Mouse (Mus musculus) neural tube, embryonic 12.5 days (tissue): ENCODE data around the gene BC024978. TPM values are rescaled to one million over a fixed set of nuclear protein-coding genes. Genes with fewer than 3 reads are reported as not detected.

ENCODE experiments used
- ATAC-seq: fragments of 200-750 bp; cut with Nextera tagmentation; 2 replicates; pipeline ENCODE4 v1.8.0; 2017; ENCODE audit warnings: low read depth, mild to moderate bottlenecking, moderate TSS enrichment, moderate library complexity; ENCODE audit not compliant: low FRiP score
- H3K27ac ChIP-seq: fragments of 300-500 bp; sonication (generic); 2 replicates; pipeline ENCODE4 v1.5.1; 2016
- H3K27me3 ChIP-seq: fragments of 300-500 bp; sonication (generic); replicated peaks from 2 replicates; pipeline ENCODE4 v1.6.1; 2016; ENCODE audit warnings: mild to moderate bottlenecking
- H3K36me3 ChIP-seq: fragments of 300-500 bp; sonication (generic); 2 replicates; pipeline ENCODE4 v1.6.1; 2016; ENCODE audit warnings: mild to moderate bottlenecking
- H3K4me1 ChIP-seq: fragments of 300-500 bp; sonication (generic); 2 replicates; pipeline ENCODE4 v1.6.1; 2016
- H3K4me2 ChIP-seq: fragments of 300-500 bp; sonication (generic); replicated peaks from 2 replicates; pipeline ENCODE4 v1.6.1; 2016; ENCODE audit warnings: mild to moderate bottlenecking
- H3K4me3 ChIP-seq: fragments of 300-500 bp; sonication (generic); 2 replicates; pipeline ENCODE4 v1.5.1; 2016
- H3K9ac ChIP-seq: fragments of 300-500 bp; sonication (generic); 2 replicates; pipeline ENCODE4 v1.6.1; 2016; ENCODE audit warnings: mild to moderate bottlenecking
- H3K9me3 ChIP-seq: fragments of 300-500 bp; sonication (generic); 2 replicates; pipeline ENCODE4 v1.6.1; 2016; ENCODE audit warnings: mild to moderate bottlenecking
- WGBS: fragments of 180-500 bp; shearing (Covaris S2); methylation state at CpG from one replicate; pipeline ENCODE4 v1.1.7; 2016; 5-methylcytosine and 5-hydroxymethylcytosine counted together
- microRNA counts: library from miRNA; unstranded; fragments of <30 nt; microRNA quantifications from one replicate; lab custom pipeline; 2017
- microRNA-seq: library from miRNA; unstranded; fragments of <30 nt; microRNA quantifications from one replicate; pipeline ENCODE4, GENCODE M21; 2017
- polyA plus RNA-seq: library from polyadenylated mRNA; unstranded; fragments of >200 nt; fragmentation: Nextera tagmentation; extraction: Ambion mirVana; gene quantifications from 2 replicates; pipeline ENCODE4 v1.2.1, GENCODE M21; 2016

The BC024978 gene
- polyA plus RNA-seq, 1 experiment from 2014 or later = 3.7 TPM

DNA sequence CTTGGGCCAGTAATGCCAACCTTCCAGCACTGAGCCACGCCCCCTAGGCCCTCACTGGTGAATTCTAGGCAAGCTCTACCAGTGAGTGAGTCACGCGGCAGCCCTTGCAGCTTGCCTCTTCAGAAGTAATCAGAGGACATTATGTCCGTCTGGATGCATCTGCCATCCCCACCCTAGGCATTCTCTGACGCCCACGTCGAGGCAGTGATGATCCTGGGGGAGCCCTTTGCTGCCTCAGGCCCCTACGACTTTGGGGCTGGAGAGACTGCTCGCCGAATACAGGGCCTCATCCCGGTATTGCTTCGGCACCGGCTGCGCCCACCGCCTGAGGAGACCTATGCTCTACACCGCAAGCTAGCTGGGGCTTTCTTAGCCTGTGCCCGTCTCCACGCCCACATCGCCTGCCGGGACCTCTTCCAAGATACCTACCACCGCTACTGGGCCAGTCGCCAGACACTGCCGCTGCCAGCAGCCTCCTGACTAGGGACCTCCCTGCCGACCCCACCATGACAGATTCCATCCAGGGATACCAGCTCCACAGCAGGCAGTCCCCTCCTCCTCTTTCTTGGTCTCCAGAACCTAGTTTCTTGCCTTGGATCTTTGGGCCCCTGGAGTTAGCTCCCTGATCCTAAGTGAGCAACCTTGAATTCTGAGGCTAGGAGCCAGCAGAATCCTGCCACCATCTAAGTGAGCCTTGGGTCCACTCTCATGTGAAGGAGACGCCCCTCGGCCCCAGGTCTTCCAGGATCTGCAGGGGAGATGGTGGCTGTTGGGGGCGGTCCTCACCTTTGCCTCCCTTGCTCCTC, 61.7 kb downstream of the BC024978 start:
- H3K36me3 ChIP-seq = peaks cover 16% of the 10 kb centered on the region
- peak; percentile 20; the same call in 1 of the 2 replicates for ATAC-seq
- H3K4me1 ChIP-seq = peaks cover 45% of the 10 kb centered on the region
- no peaks in the 10 kb centered on the region for H3K27me3 ChIP-seq
- H3K9ac ChIP-seq = peak overlapping the region; percentile 5
- peak overlapping the region; percentile 75 for H3K4me2 ChIP-seq
- 10% methylated on average over 27 of the region's 27 CpGs for WGBS
- peak overlapping the region; percentile 7; the same call in 1 of the 2 replicates for H3K27ac ChIP-seq
- H3K4me3 ChIP-seq = peak overlapping the region; percentile 89
- no peaks in the 10 kb centered on the region for H3K9me3 ChIP-seq

DNA sequence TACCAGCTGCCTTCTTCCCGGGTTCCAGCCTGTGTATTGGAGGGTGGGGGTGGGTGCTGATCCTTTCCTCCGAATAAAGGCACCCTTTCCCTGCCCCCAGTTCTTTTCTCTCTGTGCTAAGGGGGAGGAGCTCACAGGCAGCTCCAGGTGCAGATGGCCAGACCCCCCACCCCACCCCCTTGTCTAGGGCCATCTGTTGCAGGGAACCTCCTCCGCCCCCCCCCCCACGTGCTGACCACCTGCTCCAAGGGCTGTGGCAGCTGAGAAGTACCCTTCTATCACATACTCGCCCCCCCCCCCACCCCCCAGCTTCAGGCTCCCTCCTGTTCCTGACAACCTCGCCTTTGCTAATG, 62.2 kb downstream of the BC024978 start:
- 0% methylated on average over 6 of the region's 6 CpGs for WGBS
- H3K36me3 ChIP-seq = peaks cover 20% of the 10 kb centered on the region
- no peaks in the 10 kb centered on the region for H3K27me3 ChIP-seq
- peak overlapping the region; percentile 7; the same call in 1 of the 2 replicates for H3K27ac ChIP-seq
- peak; percentile 27 for ATAC-seq
- H3K4me1 ChIP-seq = peaks cover 45% of the 10 kb centered on the region
- peak overlapping the region; percentile 89 for H3K4me3 ChIP-seq
- H3K9ac ChIP-seq = no peak overlapping the region
- no peaks in the 10 kb centered on the region for H3K9me3 ChIP-seq
- peak overlapping the region; percentile 75 for H3K4me2 ChIP-seq

- Histone ChIP-seq H3K27ac (peak within 1 kb of the TSS; percentile 57), H3K4me3 (peak within 1 kb of the TSS; percentile 89), H3K36me3 (peaks cover 20% of the 10 kb centered on the region), H3K4me1 (peaks cover 45% of the 10 kb centered on the region), H3K9ac (peak within 1 kb of the TSS; percentile 93), H3K4me2 (peak within 1 kb of the TSS; percentile 75), H3K27me3 (no peaks in the 10 kb centered on the region), H3K9me3 (no peaks in the 10 kb centered on the region)
- WGBS = 1% methylated on average over 44 of the region's 47 CpGs
- peak; percentile 81 for ATAC-seq
These were observed 62.8 kb downstream of the BC024978 start, which contains the start of gene Numbl for GRCm38 (mm10) chr7:27258205-27258899. TSS of gene Numbl (plus strand) at chr7:27258433.

GRCm38 (mm10) chr7:27259271-27259721, 63.7 kb downstream of the BC024978 start:
- Histone ChIP-seq H3K4me1 (peaks cover 45% of the 10 kb centered on the region), H3K4me3 (peak overlapping the region; percentile 89), H3K9ac (peak overlapping the region; percentile 93), H3K9me3 (no peaks in the 10 kb centered on the region), H3K27me3 (no peaks in the 10 kb centered on the region), H3K4me2 (peak overlapping the region; percentile 75), H3K36me3 (peaks cover 25% of the 10 kb centered on the region), H3K27ac (peak overlapping the region; percentile 54)
- 0 out of 2 replicates have a peak, but pooled peaks have one; percentile 5 for ATAC-seq
- WGBS = 2% methylated on average over 9 of the region's 9 CpGs

DNA sequence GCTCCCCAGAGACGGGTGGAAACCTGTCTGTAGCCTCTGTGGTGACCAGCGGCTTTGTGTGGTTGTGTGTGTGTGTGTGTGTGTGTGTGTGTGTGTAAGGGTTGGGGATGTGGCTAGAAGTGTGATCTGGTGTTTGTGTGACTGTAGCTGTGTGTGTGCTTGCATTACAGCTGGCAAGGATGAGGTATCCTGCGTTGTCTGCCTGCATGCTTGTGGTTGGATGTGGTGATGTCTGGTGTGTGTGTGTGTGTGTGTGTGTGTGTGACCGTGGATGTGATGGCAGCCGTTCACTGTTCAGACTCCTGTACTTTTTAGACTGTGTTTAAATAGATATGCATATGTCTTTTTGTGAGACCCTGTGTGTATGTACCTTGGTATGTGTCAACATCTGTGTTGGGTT, 64.2 kb downstream of the BC024978 start:
- H3K27ac ChIP-seq = peak overlapping the region; percentile 54; the same call in 1 of the 2 replicates
- H3K4me1 ChIP-seq = peaks cover 45% of the 10 kb centered on the region
- H3K27me3 ChIP-seq = no peaks in the 10 kb centered on the region
- no peaks in the 10 kb centered on the region for H3K9me3 ChIP-seq
- peak overlapping the region; percentile 89 for H3K4me3 ChIP-seq
- ATAC-seq = no peak
- H3K36me3 ChIP-seq = peaks cover 26% of the 10 kb centered on the region
- H3K9ac ChIP-seq = peak overlapping the region; percentile 93
- WGBS = 42% methylated on average over 5 of the region's 5 CpGs
- peak overlapping the region; percentile 75 for H3K4me2 ChIP-seq

MicroRNAs encoded within 50 kb of the gene (microRNA counts, 519-probe panel; counts per million panel counts)
- microRNA mmu-miR-1191 (lab: Ali Mortazavi, UCI) = 342 counts per million, percentile 67 among the panel's probes with 10 or more counts

Small RNA genes within 50 kb of the gene (microRNA-seq; reads per million reads assigned to microRNA genes)
- gene Mir1191 (7.9 reads per million, percentile 20 among the genes with 10 or more reads in this experiment), gene Mir3101 (not detected)

Other genes with a start within 250 kb of the BC024978 start
- gene Cyp2a12, start 166.7 kb upstream of the BC024978 start, polyA plus RNA-seq = not detected in 2 replicates
- not detected in 2 replicates for gene Cyp2f2, start 75.9 kb upstream of the BC024978 start, polyA plus RNA-seq
- gene Cyp2t4, start 42.1 kb upstream of the BC024978 start, polyA plus RNA-seq = 0.11 and 0.15 TPM in 2 replicates
- 99.6 TPM in 2 replicates for gene Egln2, start 29.0 kb upstream of the BC024978 start, polyA plus RNA-seq
- gene Rab4b, start 16.9 kb upstream of the BC024978 start, polyA plus RNA-seq = 97.7 and 100 TPM in 2 replicates
- 0.42 TPM in 2 replicates for gene Gm21983, start 14.7 kb upstream of the BC024978 start, polyA plus RNA-seq
- gene Mia, start 14.6 kb upstream of the BC024978 start, polyA plus RNA-seq = 4.8 and 5.8 TPM in 2 replicates
- 259 and 260 TPM in 2 replicates for gene Snrpa, start 490 bp downstream of the BC024978 start, polyA plus RNA-seq
- gene Itpkc, start 32.9 kb downstream of the BC024978 start, polyA plus RNA-seq = 8.2 and 10.4 TPM in 2 replicates
- 19.5 and 20.5 TPM in 2 replicates for gene Coq8b, start 37.2 kb downstream of the BC024978 start, polyA plus RNA-seq
- 62.3 and 67.8 TPM in 2 replicates for gene Numbl, start 62.7 kb downstream of the BC024978 start, polyA plus RNA-seq
- 6.1 and 9.9 TPM in 2 replicates for gene Ltbp4, start 141.9 kb downstream of the BC024978 start, polyA plus RNA-seq
- 68.6 and 68.9 TPM in 2 replicates for gene Shkbp1, start 160.2 kb downstream of the BC024978 start, polyA plus RNA-seq
- gene Gm20479, start 161.6 kb downstream of the BC024978 start, polyA plus RNA-seq = 0.40 TPM in 1 of 2 replicates, not detected in the other